Mouse (Mus musculus) hindbrain, postnatal 0 days (tissue): Measurements from ENCODE around the gene Twf2. TPM values are rescaled to one million over a fixed set of nuclear protein-coding genes. Genes with fewer than 3 reads are reported as not detected.

ENCODE experiments used
- ATAC-seq: fragments of 200-750 bp; cut with Nextera tagmentation; 2 replicates; pipeline ENCODE4 v1.8.0; 2017; ENCODE audit warnings: mild to moderate bottlenecking, moderate TSS enrichment, moderate library complexity
- DNase-seq: peaks from one replicate; pipeline ENCODE4 v3.0.0-alpha.2; 2015; ENCODE audit warnings: low spot score
- H3K27ac ChIP-seq: fragments of 300-500 bp; sonication (generic); 2 replicates; pipeline ENCODE4 v1.5.1; 2014; ENCODE audit warnings: mild to moderate bottlenecking
- H3K27me3 ChIP-seq: fragments of 300-500 bp; sonication (generic); 2 replicates; pipeline ENCODE4 v1.6.1; 2014; ENCODE audit warnings: low read length, mixed read lengths; ENCODE audit not compliant: insufficient read depth
- H3K36me3 ChIP-seq: fragments of 300-500 bp; sonication (generic); 2 replicates; pipeline ENCODE4 v1.6.1; 2014; ENCODE audit warnings: low read length, mixed read lengths; ENCODE audit not compliant: insufficient read depth
- H3K4me1 ChIP-seq: fragments of 300-500 bp; sonication (generic); 2 replicates; pipeline ENCODE4 v1.6.1; 2014; ENCODE audit warnings: antibody characterized with exemption, low read length, mixed read lengths; ENCODE audit not compliant: insufficient read depth
- H3K4me2 ChIP-seq: fragments of 300-500 bp; sonication (generic); 2 replicates; pipeline ENCODE4 v1.6.1; 2014; ENCODE audit warnings: low read depth, mild to moderate bottlenecking, low read length, moderate library complexity, mixed read lengths
- H3K4me3 ChIP-seq: fragments of 300-500 bp; sonication (generic); 2 replicates; pipeline ENCODE4 v1.5.1; 2014; ENCODE audit warnings: low read length
- H3K9ac ChIP-seq: fragments of 300-500 bp; sonication (generic); replicated peaks from 2 replicates; pipeline ENCODE4 v1.6.1; 2014; ENCODE audit warnings: mild to moderate bottlenecking, low read length, moderate library complexity, mixed read lengths
- H3K9me3 ChIP-seq: fragments of 300-500 bp; sonication (generic); 2 replicates; pipeline ENCODE4 v1.6.1; 2016; ENCODE audit warnings: low read length, mixed read lengths
- CTCF ChIP-seq: IDR thresholded peaks from 2 replicates; pipeline ENCODE4 v1.5.1; 2016; ENCODE audit warnings: antibody characterized with exemption, control low read depth, low read depth
- WGBS: fragments of 180-500 bp; shearing (Covaris S2); extraction: QIAGEN DNeasy Blood & Tissue Kit; methylation state at CpG from one replicate; pipeline ENCODE4 v1.1.7; 2014; 5-methylcytosine and 5-hydroxymethylcytosine counted together
- polyA plus RNA-seq: library from polyadenylated mRNA; unstranded; fragments of >200 nt; fragmentation: Nextera tagmentation; extraction: Ambion mirVana; gene quantifications from 2 replicates; pipeline ENCODE4 v1.2.1, GENCODE M21; 2015
- total RNA-seq: library from RNA; depleted of rRNA; stranded (reverse); fragments of >200 nt; gene quantifications from 2 replicates; pipeline ENCODE4 v1.2.3, GENCODE M21; 2014

Gene Twf2
- total and polyA plus RNA-seq, 2 experiments from 2014 or later: 42.0 to 72.6 TPM

- Histone ChIP-seq H3K36me3 (no peaks in the 10 kb centered on the region), H3K4me2 (peak overlapping the region; percentile 88), H3K4me3 (peak overlapping the region; percentile 83), H3K4me1 (peaks cover 18% of the 10 kb centered on the region), H3K27ac (0 out of 2 replicates have a peak overlapping the region, but pooled peaks have one; percentile 97), H3K27me3 (no peaks in the 10 kb centered on the region), H3K9ac (peak overlapping the region; percentile 83; the same call in 1 of the 2 replicates), H3K9me3 (no peaks in the 10 kb centered on the region)
- WGBS: 44% methylated on average over 6 of the region's 6 CpGs
- no peak for TF ChIP-seq CTCF
- DNase-seq (no peak), ATAC-seq (no peak)
These were observed 33.0 kb upstream of the Twf2 start for GRCm38 (mm10) chr9:106169917-106170316.

- Histone ChIP-seq H3K9me3 (no peaks in the 10 kb centered on the region), H3K4me2 (peak within 1 kb of the TSS; percentile 88), H3K9ac (peak within 1 kb of the TSS; percentile 83), H3K4me3 (peak within 1 kb of the TSS; percentile 83), H3K27ac (peak within 1 kb of the TSS; percentile 97), H3K36me3 (no peaks in the 10 kb centered on the region), H3K27me3 (no peaks in the 10 kb centered on the region), H3K4me1 (peaks cover 19% of the 10 kb centered on the region)
- peak; percentile 94 for ATAC-seq
- WGBS: under 1% methylated on average over 73 of the region's 81 CpGs
- DNase-seq: peak; percentile 95
- no peak for TF ChIP-seq CTCF
These were observed 32.2 kb upstream of the Twf2 start, which contains the start of gene Wdr82 for GRCm38 (mm10) chr9:106170556-106171345. Wdr82 (plus strand) TSS chr9:106170928.

GRCm38 (mm10) chr9:106171346-106172158, 31.4 kb upstream of the Twf2 start:
- TF ChIP-seq CTCF: no peak
- Histone ChIP-seq H3K9me3 (no peaks in the 10 kb centered on the region), H3K27me3 (no peaks in the 10 kb centered on the region), H3K9ac (peak overlapping the region; percentile 83), H3K4me3 (peak overlapping the region; percentile 83), H3K4me2 (peak overlapping the region; percentile 88), H3K27ac (peak overlapping the region; percentile 97), H3K36me3 (no peaks in the 10 kb centered on the region), H3K4me1 (peaks cover 19% of the 10 kb centered on the region)
- ATAC-seq: peak; percentile 71
- under 1% methylated on average over 30 of the region's 30 CpGs for WGBS
- peak; percentile 74 for DNase-seq

GRCm38 (mm10) chr9:106172527-106172926, 30.4 kb upstream of the Twf2 start:
- H3K4me1 ChIP-seq: peaks cover 19% of the 10 kb centered on the region
- H3K9me3 ChIP-seq: no peaks in the 10 kb centered on the region
- DNase-seq: no peak
- no peaks in the 10 kb centered on the region for H3K27me3 ChIP-seq
- peak overlapping the region; percentile 88 for H3K4me2 ChIP-seq
- H3K27ac ChIP-seq: no peak overlapping the region
- H3K36me3 ChIP-seq: peaks cover 6% of the 10 kb centered on the region; the same call in 1 of the 2 replicates
- H3K4me3 ChIP-seq: peak overlapping the region; percentile 83
- no peak for TF ChIP-seq CTCF
- H3K9ac ChIP-seq: no peak overlapping the region
- no peak for ATAC-seq
- WGBS: 13% methylated on average over 3 of the region's 3 CpGs

- peaks cover 14% of the 10 kb centered on the region; the same call in 1 of the 2 replicates for H3K36me3 ChIP-seq
- no peak overlapping the region; the same call in 1 of the 2 replicates for H3K9ac ChIP-seq
- no peaks in the 10 kb centered on the region for H3K27me3 ChIP-seq
- no peak for TF ChIP-seq CTCF
- H3K4me1 ChIP-seq: peaks cover 19% of the 10 kb centered on the region
- ATAC-seq: no peak
- 49% methylated on average over 2 of the region's 2 CpGs for WGBS
- H3K4me2 ChIP-seq: peak overlapping the region; percentile 88
- no peak overlapping the region for H3K27ac ChIP-seq
- no peaks in the 10 kb centered on the region for H3K9me3 ChIP-seq
- no peak for DNase-seq
- peak overlapping the region; percentile 83 for H3K4me3 ChIP-seq
These were observed 29.5 kb upstream of the Twf2 start for GRCm38 (mm10) chr9:106173363-106173762.

- Histone ChIP-seq H3K9me3 (no peaks in the 10 kb centered on the region), H3K9ac (no peak overlapping the region), H3K27me3 (no peaks in the 10 kb centered on the region), H3K4me3 (no peak overlapping the region), H3K4me2 (0 out of 2 replicates have a peak overlapping the region, but pooled peaks have one; percentile 33), H3K4me1 (peaks cover 19% of the 10 kb centered on the region), H3K27ac (no peak overlapping the region), H3K36me3 (peaks cover 27% of the 10 kb centered on the region)
- TF ChIP-seq CTCF: no peak
- WGBS: 77% methylated on average over 3 of the region's 3 CpGs
- no peak for DNase-seq
- ATAC-seq: no peak
These were observed 27.2 kb upstream of the Twf2 start for GRCm38 (mm10) chr9:106175552-106176200.
